Mouse (Mus musculus): ENCODE results near the gene Pou2f3.

GRCm38 (mm10) chr9:43242432-43242831 is 32.3 kb upstream of the Pou2f3 start:
- no peak for TF ChIP-seq TCF12 (IDR thresholded peaks at IDR 0.05; ENCODE audit: insufficient read depth, poor library complexity, severe bottlenecking)
- no peak for TF ChIP-seq MAX (IDR thresholded peaks at IDR 0.05; ENCODE audit: low read depth)

Measured in myocyte (in vitro differentiated cells).